Mouse (Mus musculus) small intestine, adult 2 months (tissue): ENCODE results near the gene Zfp296.

ENCODE experiments used
- CTCF ChIP-seq: fragments of 200-500 bp; IDR thresholded peaks from 2 replicates; pipeline ENCODE4 v1.5.1; 2012; ENCODE audit warnings: low read depth, mild to moderate bottlenecking, control low read depth, inconsistent platforms, low read length, moderate library complexity, mixed read lengths; ENCODE audit not compliant: insufficient replicate concordance, insufficient read length; ENCODE audit errors: extremely low read depth
- POLR2A ChIP-seq: fragments of 200-500 bp; IDR thresholded peaks from 2 replicates; pipeline ENCODE4 v1.6.1; 2012; ENCODE audit warnings: low read depth, mild to moderate bottlenecking, control low read depth, inconsistent platforms, low read length, moderate library complexity

DNA sequence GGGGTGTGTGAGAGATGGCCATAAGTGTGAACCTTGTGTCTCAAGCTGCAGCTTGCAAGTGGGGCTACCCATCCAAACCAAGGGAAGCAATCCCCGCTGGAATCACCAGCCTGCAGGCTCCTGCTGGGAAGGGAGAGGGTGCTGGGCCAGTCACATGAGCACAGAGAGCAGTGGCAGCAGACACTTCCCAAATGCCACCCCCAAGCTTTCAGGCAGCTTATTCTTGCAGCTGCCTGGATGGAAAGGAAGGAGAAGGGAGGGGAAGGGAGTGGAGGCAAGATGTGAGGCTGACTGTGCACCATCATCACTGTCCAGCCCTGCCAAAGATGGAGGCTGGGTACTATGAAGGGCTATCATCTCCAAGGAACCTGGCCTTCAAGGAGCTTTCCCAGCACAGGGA is 22.9 kb upstream of the Zfp296 start:
- TF ChIP-seq CTCF (no peak), POLR2A (no peak)
